Mouse (Mus musculus) ovary, postnatal 10 days (tissue): ENCODE results near the gene Drg1.
A peak's percentile ranks its signal among the peaks of the same experiment; 100 is the strongest.

Experiments used
- DNase-seq: peaks from one replicate; pipeline ENCODE4 v3.0.0; 2022; ENCODE audit warnings: low spot score

The Drg1 gene

GRCm38 (mm10) chr11:3266079-3266685, at the start of gene Drg1:
Gene Drg1 (minus strand): TSS chr11:3266415.
- DNase-seq = peak; percentile 86

GRCm38 (mm10) chr11:3314148-3314547, 47.9 kb upstream of the Drg1 start:
- no peak for DNase-seq

GRCm38 (mm10) chr11:3313294-3313693, 47.1 kb upstream of the Drg1 start:
- DNase-seq = no peak

GRCm38 (mm10) chr11:3311586-3312347, 45.6 kb upstream of the Drg1 start:
- DNase-seq = no peak

- no peak for DNase-seq
These were observed 44.8 kb upstream of the Drg1 start for GRCm38 (mm10) chr11:3310789-3311585.

GRCm38 (mm10) chr11:3309884-3310283, 43.7 kb upstream of the Drg1 start:
- DNase-seq = no peak

GRCm38 (mm10) chr11:3307875-3308274, 41.7 kb upstream of the Drg1 start:
- no peak for DNase-seq

GRCm38 (mm10) chr11:3305821-3306220, 39.6 kb upstream of the Drg1 start:
- no peak for DNase-seq

- DNase-seq = no peak
These were observed 36.6 kb upstream of the Drg1 start for GRCm38 (mm10) chr11:3302792-3303191.

GRCm38 (mm10) chr11:3302385-3302784, 36.2 kb upstream of the Drg1 start:
- DNase-seq = no peak

GRCm38 (mm10) chr11:3301075-3301474, 34.9 kb upstream of the Drg1 start:
- DNase-seq = no peak

- no peak for DNase-seq
These were observed 32.6 kb upstream of the Drg1 start for GRCm38 (mm10) chr11:3298813-3299185.

GRCm38 (mm10) chr11:3297871-3298812, 31.9 kb upstream of the Drg1 start:
- no peak for DNase-seq

- DNase-seq = no peak
These were observed 29.8 kb upstream of the Drg1 start for GRCm38 (mm10) chr11:3296056-3296455.

- no peak for DNase-seq
These were observed 28.4 kb upstream of the Drg1 start for GRCm38 (mm10) chr11:3294641-3295040.

GRCm38 (mm10) chr11:3293361-3293760, 27.1 kb upstream of the Drg1 start:
- DNase-seq = no peak

GRCm38 (mm10) chr11:3292711-3293249, 26.6 kb upstream of the Drg1 start:
- no peak for DNase-seq

GRCm38 (mm10) chr11:3292062-3292421, 25.8 kb upstream of the Drg1 start:
- peak; percentile 66 for DNase-seq

- peak; percentile 21 for DNase-seq
These were observed 25.3 kb upstream of the Drg1 start for GRCm38 (mm10) chr11:3291311-3292061.

- DNase-seq = peak; percentile 31
These were observed 24.6 kb upstream of the Drg1 start for GRCm38 (mm10) chr11:3290640-3291310.
